Mouse (Mus musculus): ENCODE measurements around the gene Agtr1a.

GRCm38 (mm10) chr13:30337646-30338045 is 1.4 kb downstream of the Agtr1a start:
- TF ChIP-seq CTCF (IDR thresholded peaks at IDR 0.05; ENCODE audit: extremely low read depth, insufficient read depth, insufficient read length, insufficient replicate concordance) = no peak
- no peak for TF ChIP-seq POLR2A (IDR thresholded peaks at IDR 0.05; ENCODE audit: low read depth, low read length)
